Mouse (Mus musculus) liver, embryonic 12.5 days (tissue): ENCODE results near the gene Gm16181. TPM values are rescaled to one million over a fixed set of nuclear protein-coding genes. Genes with fewer than 3 reads are reported as not detected.

Experiments used
- ATAC-seq: fragments of 200-750 bp; cut with Nextera tagmentation; 2 replicates; pipeline ENCODE4 v1.8.0; 2017; ENCODE audit warnings: moderate number of reproducible peaks, mild to moderate bottlenecking, moderate library complexity
- H3K27ac ChIP-seq: fragments of 300-500 bp; sonication (generic); 2 replicates; pipeline ENCODE4 v1.5.1; 2016; ENCODE audit warnings: mild to moderate bottlenecking
- H3K27me3 ChIP-seq: fragments of 300-500 bp; sonication (generic); replicated peaks from 2 replicates; pipeline ENCODE4 v1.6.1; 2016; ENCODE audit warnings: mild to moderate bottlenecking, moderate library complexity
- H3K36me3 ChIP-seq: fragments of 300-500 bp; sonication (generic); 2 replicates; pipeline ENCODE4 v1.6.1; 2016; ENCODE audit warnings: mild to moderate bottlenecking, moderate library complexity
- H3K4me1 ChIP-seq: fragments of 300-500 bp; sonication (generic); 2 replicates; pipeline ENCODE4 v1.6.1; 2016
- H3K4me2 ChIP-seq: fragments of 300-500 bp; sonication (generic); 2 replicates; pipeline ENCODE4 v1.6.1; 2016; ENCODE audit warnings: mild to moderate bottlenecking, moderate library complexity
- H3K4me3 ChIP-seq: fragments of 300-500 bp; sonication (generic); 2 replicates; pipeline ENCODE4 v1.5.1; 2016; ENCODE audit warnings: mild to moderate bottlenecking, moderate library complexity
- H3K9ac ChIP-seq: fragments of 300-500 bp; sonication (generic); 2 replicates; pipeline ENCODE4 v1.6.1; 2016; ENCODE audit warnings: mild to moderate bottlenecking, moderate library complexity
- H3K9me3 ChIP-seq: fragments of 300-500 bp; sonication (generic); replicated peaks from 2 replicates; pipeline ENCODE4 v1.6.1; 2016; ENCODE audit warnings: mild to moderate bottlenecking, moderate library complexity
- WGBS: fragments of 180-500 bp; shearing (Covaris S2); methylation state at CpG from one replicate; pipeline ENCODE4 v1.1.7; 2016; ENCODE audit not compliant: insufficient replicate concordance; 5-methylcytosine and 5-hydroxymethylcytosine counted together
- polyA plus RNA-seq: library from polyadenylated mRNA; unstranded; fragments of >200 nt; fragmentation: Nextera tagmentation; extraction: Ambion mirVana; gene quantifications from 2 replicates; pipeline ENCODE4 v1.2.1, GENCODE M21; 2016

The Gm16181 gene
- polyA plus RNA-seq, 1 experiment from 2014 or later: 0.42 TPM

DNA sequence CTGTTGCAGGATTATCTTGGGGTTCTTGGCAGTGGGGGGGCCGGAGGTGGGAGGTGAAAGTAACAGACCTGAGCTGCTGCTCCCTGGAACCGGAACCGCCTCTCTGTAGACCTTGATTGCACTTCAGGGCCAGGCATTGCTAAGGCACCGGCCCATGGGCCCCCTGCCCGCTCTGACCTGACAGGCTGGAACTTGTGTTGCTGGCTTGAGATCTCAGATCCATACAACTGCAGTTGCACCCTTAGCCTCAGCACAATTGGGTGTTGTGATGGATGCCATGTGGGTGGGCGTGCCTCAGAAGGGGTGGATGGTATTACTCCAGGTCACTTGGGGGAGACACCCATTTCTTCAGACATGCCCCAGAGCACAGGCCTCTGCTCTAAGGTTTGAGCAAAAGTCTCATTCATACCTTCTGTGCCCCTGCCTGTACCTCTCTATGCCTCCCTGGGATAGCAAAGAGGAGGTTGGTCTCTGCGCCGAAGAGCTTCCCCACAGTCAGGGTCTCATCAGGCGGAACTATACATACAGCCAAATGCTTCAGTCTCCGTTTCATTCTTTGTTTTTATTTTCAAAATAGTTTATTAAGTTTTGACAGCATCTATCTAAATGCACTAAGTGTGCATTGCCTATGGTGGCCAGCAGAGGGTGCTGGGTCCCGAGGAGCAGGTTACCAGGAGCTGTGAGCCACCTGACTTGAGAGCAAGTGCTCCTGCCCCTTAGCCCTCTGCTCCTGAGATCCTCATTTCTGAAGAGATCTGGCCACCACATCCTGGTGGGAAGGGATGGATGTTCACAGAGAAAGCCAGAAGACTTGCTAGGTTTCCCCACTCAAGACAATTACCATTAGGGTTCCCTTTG, 33.8 kb downstream of the Gm16181 start:
- 0 out of 2 replicates have a peak overlapping the region, but pooled peaks have one; percentile 15 for H3K27ac ChIP-seq
- no peaks in the 10 kb centered on the region for H3K9me3 ChIP-seq

DNA sequence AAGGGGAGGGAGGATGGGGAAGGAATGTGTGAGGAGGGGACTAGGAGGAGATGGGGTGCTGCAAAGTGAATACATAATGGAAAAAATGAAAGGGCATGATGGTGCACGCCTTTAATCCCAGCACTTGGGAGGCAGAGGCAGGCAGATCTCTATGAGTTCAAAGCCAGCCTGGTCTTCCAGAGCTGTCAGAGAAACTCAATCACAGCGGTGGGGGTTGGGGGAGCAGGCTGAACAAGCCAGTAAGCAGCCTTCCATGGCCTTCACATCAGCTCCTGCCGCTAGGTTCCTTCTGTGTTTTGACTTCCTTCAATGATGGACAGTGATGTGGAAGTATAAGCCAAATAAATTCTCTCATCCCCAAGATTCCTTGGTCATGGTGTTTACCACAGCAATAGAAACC, 34.7 kb downstream of the Gm16181 start:
- Histone ChIP-seq H3K9ac (no peak overlapping the region), H3K4me3 (no peak overlapping the region), H3K4me1 (peaks cover 23% of the 10 kb centered on the region), H3K27ac (no peak overlapping the region), H3K27me3 (0 out of 2 replicates have a peak, but pooled peaks cover 6% of the 10 kb centered on the region), H3K36me3 (peaks cover 41% of the 10 kb centered on the region), H3K4me2 (no peak overlapping the region), H3K9me3 (no peaks in the 10 kb centered on the region)
- WGBS: 42% methylated on average over 3 of the region's 3 CpGs
- no peak for ATAC-seq

More for the DNA sequence above, 33.8 kb downstream of the Gm16181 start:
- Histone ChIP-seq H3K36me3 (peaks cover 49% of the 10 kb centered on the region), H3K9ac (no peak overlapping the region), H3K4me3 (no peak overlapping the region), H3K27me3 (0 out of 2 replicates have a peak, but pooled peaks cover 6% of the 10 kb centered on the region), H3K4me1 (peaks cover 22% of the 10 kb centered on the region), H3K4me2 (no peak overlapping the region)
- peak; percentile 25; the same call in 1 of the 2 replicates for ATAC-seq
- WGBS: 52% methylated on average over 11 of the region's 11 CpGs

DNA sequence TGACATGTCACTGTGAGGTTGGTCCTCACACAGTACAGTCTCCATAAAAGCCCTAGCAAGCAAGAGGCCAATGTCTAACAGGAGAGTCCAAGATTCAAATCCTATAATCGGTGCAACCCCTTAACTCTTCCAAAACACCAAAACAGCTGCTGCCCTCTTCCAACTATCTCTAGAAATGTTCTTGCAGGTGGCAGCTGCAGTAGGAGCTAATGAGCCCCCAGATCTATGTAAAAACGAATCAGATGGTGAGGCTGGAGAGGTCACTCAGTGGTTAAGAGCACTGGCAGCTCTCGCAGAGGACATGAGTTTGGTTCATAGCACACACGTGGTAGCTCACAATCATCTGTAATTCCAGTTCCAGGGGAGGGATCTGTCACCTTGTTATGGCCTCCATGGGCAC, 35.1 kb downstream of the Gm16181 start:
- Histone ChIP-seq H3K4me2 (no peak overlapping the region), H3K36me3 (peaks cover 37% of the 10 kb centered on the region), H3K9ac (no peak overlapping the region), H3K27me3 (0 out of 2 replicates have a peak, but pooled peaks cover 7% of the 10 kb centered on the region), H3K27ac (no peak overlapping the region), H3K4me1 (peaks cover 23% of the 10 kb centered on the region), H3K4me3 (no peak overlapping the region), H3K9me3 (no peaks in the 10 kb centered on the region)
- 49% methylated on average over 4 of the region's 4 CpGs for WGBS
- ATAC-seq: no peak

- Histone ChIP-seq H3K4me1 (peaks cover 28% of the 10 kb centered on the region), H3K4me3 (peak overlapping the region; percentile 59), H3K27me3 (peaks cover 11% of the 10 kb centered on the region; the same call in 1 of the 2 replicates), H3K36me3 (peaks cover 21% of the 10 kb centered on the region), H3K4me2 (peak overlapping the region; percentile 78), H3K9me3 (no peaks in the 10 kb centered on the region), H3K27ac (peak overlapping the region; percentile 83), H3K9ac (peak overlapping the region; percentile 71)
- 20% methylated on average over 1 of the region's 1 CpGs for WGBS
- ATAC-seq: peak; percentile 30; the same call in 1 of the 2 replicates
Observed at GRCm38 (mm10) chr17:35257378-35257777, 36.7 kb downstream of the Gm16181 start.

GRCm38 (mm10) chr17:35257824-35258491, 37.3 kb downstream of the Gm16181 start:
- Histone ChIP-seq H3K4me3 (peak overlapping the region; percentile 59), H3K27me3 (peaks cover 11% of the 10 kb centered on the region; the same call in 1 of the 2 replicates), H3K27ac (peak overlapping the region; percentile 83), H3K36me3 (peaks cover 16% of the 10 kb centered on the region), H3K9me3 (no peaks in the 10 kb centered on the region), H3K9ac (peak overlapping the region; percentile 71), H3K4me1 (peaks cover 30% of the 10 kb centered on the region), H3K4me2 (peak overlapping the region; percentile 78)
- peak; percentile 32; the same call in 1 of the 2 replicates for ATAC-seq
- WGBS: 6% methylated on average over 17 of the region's 17 CpGs

- Histone ChIP-seq H3K4me1 (peaks cover 38% of the 10 kb centered on the region), H3K4me2 (peak overlapping the region; percentile 78), H3K9me3 (no peaks in the 10 kb centered on the region), H3K4me3 (peak overlapping the region; percentile 59), H3K36me3 (peaks cover 7% of the 10 kb centered on the region), H3K27me3 (peaks cover 17% of the 10 kb centered on the region), H3K27ac (peak overlapping the region; percentile 13; the same call in 1 of the 2 replicates), H3K9ac (no peak overlapping the region)
- ATAC-seq: no peak
- WGBS: 28% methylated on average over 13 of the region's 14 CpGs
Observed at GRCm38 (mm10) chr17:35258492-35259478, 38.2 kb downstream of the Gm16181 start.

GRCm38 (mm10) chr17:35259621-35260020, 39.0 kb downstream of the Gm16181 start:
- no peak for ATAC-seq
- H3K4me1 ChIP-seq: peaks cover 42% of the 10 kb centered on the region
- H3K27ac ChIP-seq: peak overlapping the region; percentile 13; the same call in 1 of the 2 replicates
- peaks cover 24% of the 10 kb centered on the region for H3K27me3 ChIP-seq
- H3K9me3 ChIP-seq: no peaks in the 10 kb centered on the region
- no peak overlapping the region for H3K4me3 ChIP-seq
- no peaks in the 10 kb centered on the region for H3K36me3 ChIP-seq
- H3K4me2 ChIP-seq: no peak overlapping the region
- no peak overlapping the region for H3K9ac ChIP-seq
- 72% methylated on average over 4 of the region's 4 CpGs for WGBS

- Histone ChIP-seq H3K4me1 (peaks cover 42% of the 10 kb centered on the region), H3K27ac (no peak overlapping the region), H3K27me3 (peaks cover 19% of the 10 kb centered on the region), H3K36me3 (peaks cover 3% of the 10 kb centered on the region; the same call in 1 of the 2 replicates), H3K9ac (no peak overlapping the region), H3K9me3 (no peaks in the 10 kb centered on the region), H3K4me2 (no peak overlapping the region), H3K4me3 (no peak overlapping the region)
- WGBS: 72% methylated on average over 13 of the region's 13 CpGs
- no peak for ATAC-seq
Observed at GRCm38 (mm10) chr17:35261651-35262050, 41.0 kb downstream of the Gm16181 start.

DNA sequence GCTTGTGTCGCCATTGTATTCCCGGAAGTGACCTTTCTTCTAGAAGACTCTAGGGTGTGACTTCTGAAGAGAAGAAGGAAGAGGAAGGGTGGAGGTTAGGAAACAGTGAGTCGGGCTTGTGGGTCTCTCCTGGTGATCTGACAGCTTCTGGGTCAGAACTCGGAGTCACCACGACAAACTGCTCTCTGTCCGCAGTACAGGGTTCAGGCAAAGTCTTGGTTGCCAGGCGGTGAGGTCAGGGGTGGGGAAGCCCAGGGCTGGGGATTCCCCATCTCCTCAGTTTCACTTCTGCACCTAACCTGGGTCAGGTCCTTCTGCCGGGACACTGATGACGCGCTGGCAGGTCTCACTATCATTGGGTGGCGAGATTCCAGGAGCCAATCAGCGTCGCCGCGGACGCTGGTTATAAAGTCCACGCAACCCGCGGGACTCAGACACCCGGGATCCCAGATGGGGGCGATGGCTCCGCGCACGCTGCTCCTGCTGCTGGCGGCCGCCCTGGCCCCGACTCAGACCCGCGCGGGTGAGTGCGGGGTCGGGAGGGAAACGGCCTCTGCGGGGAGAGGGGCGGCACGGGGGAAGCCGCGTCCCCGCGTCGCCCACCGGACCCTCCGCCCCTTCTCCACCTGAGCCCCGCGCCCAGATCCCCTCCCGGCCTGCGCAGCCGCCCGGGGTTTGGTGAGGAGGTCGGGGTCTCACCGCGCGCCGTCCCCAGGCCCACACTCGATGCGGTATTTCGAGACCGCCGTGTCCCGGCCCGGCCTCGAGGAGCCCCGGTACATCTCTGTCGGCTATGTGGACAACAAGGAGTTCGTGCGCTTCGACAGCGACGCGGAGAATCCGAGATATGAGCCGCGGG, 42.3 kb downstream of the Gm16181 start, which contains the start of gene H2-D1:
TSS of gene H2-D1 (plus strand) at position 67 of the 859 bp plus-strand sequence.
- Histone ChIP-seq H3K4me1 (peaks cover 32% of the 10 kb centered on the region), H3K36me3 (peaks cover 6% of the 10 kb centered on the region; the same call in 1 of the 2 replicates), H3K27ac (peak within 1 kb of the TSS; percentile 73), H3K27me3 (peaks cover 18% of the 10 kb centered on the region), H3K4me2 (peak within 1 kb of the TSS; percentile 100), H3K4me3 (peak within 1 kb of the TSS; percentile 84), H3K9me3 (no peaks in the 10 kb centered on the region), H3K9ac (peak within 1 kb of the TSS; percentile 90)
- ATAC-seq: peak; percentile 90
- under 1% methylated on average over 73 of the region's 73 CpGs for WGBS

DNA sequence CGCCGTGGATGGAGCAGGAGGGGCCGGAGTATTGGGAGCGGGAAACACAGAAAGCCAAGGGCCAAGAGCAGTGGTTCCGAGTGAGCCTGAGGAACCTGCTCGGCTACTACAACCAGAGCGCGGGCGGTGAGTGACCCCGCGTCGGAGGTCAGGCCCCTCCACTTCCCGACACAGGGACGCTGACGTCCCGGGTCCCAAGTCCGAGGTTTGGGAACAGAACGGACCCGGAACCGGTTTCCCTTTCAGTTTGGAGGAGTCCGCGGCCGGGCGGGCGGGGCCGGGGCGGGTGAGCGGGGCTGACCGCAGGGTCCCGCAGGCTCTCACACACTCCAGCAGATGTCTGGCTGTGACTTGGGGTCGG, 42.9 kb downstream of the Gm16181 start:
- Histone ChIP-seq H3K27ac (peak overlapping the region; percentile 73), H3K9ac (peak overlapping the region; percentile 90), H3K4me3 (peak overlapping the region; percentile 84), H3K36me3 (peaks cover 6% of the 10 kb centered on the region; the same call in 1 of the 2 replicates), H3K27me3 (peaks cover 18% of the 10 kb centered on the region), H3K4me1 (peaks cover 30% of the 10 kb centered on the region), H3K4me2 (peak overlapping the region; percentile 100), H3K9me3 (no peaks in the 10 kb centered on the region)
- WGBS: 1% methylated on average over 31 of the region's 31 CpGs
- ATAC-seq: 0 out of 2 replicates have a peak, but pooled peaks have one; percentile 5
